Mouse (Mus musculus) kidney, adult 8-10 months (tissue): ENCODE results near the gene Anxa8.

Experiments
- DNase-seq, 2 experiments: peaks; one replicate each; pipeline ENCODE4 v3.0.0; 2022

Gene Anxa8

DNA sequence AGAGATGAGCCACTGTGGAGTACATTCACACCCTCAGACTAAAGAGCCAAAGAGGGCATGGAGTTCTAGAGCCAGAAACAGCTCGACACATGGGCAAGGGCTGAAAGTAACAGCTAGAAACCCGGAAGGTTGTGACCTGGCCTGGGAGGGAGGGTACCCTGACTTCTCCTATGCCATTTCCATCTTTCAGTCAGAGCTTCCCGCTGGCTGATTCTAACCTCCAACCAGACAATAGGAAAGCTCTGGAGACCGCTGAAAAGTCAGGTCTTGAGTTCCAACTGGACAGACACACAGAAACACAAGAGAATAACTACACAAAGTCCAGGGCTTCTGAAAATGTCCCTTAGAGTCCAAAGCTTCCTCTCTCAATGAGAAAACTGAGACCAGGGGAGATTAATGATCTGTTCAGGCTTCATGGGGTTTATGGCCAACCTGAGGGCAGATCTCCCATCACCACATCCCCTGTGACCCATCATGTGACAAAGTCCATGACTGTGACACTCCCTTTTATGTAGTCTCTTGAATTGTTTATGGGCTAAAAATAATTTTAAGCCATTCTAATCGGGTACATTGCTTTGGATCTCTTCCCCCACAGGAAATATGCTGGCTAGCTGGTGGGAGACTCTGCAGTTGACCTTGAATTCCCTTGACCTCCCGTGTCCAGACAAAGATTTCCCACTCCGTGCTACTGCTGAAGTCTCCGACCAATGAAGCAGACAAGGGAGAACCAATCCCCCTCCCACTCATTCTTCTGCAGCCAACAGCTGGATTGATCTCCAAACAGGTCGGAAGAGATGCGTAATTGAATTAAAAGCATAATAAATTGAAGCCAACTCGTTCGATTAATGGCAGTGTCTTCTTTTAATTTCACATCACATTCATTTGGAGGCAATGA, 34.5 kb downstream of the Anxa8 start:
- no peak for DNase-seq

DNA sequence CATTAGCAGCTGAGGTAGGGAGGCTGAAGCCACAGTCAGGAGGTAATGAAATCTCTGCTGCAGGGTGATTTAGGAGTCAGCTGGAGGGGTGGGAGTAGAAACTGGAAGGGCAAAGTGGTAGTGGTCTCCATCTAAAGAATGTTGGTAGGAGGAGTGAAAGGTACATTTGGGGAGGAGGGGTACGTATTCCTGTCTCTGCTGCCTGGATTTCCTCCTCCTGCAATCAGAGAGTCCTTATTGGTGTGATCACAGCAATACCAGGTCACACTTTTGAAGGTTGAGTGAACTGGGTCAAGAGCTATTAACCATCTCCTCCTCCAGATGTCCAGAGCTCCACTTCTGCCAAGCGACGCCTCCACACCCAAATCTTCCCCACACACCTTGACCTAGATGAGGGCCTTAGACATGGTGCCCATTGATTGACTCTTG, 35.2 kb downstream of the Anxa8 start:
- no peak for DNase-seq

DNA sequence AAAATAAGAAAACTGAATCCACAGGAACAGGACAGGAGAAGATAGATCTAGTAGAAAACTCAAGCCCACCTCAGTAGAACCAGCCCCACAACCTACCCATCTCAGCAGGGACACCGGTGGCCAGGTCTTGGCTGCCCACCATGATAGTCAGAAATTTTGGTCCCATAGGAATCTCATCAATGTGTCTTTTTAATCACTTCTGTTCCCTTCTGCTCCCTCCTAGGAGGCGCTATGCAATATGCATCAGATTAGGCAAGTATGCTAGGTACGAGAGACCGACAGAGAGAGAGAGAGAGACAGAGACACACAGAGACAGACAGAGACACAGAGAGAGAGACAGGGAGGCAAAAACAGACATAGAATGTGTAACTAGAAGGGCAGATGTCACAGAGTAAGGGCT, 35.9 kb downstream of the Anxa8 start:
- no peak for DNase-seq

DNA sequence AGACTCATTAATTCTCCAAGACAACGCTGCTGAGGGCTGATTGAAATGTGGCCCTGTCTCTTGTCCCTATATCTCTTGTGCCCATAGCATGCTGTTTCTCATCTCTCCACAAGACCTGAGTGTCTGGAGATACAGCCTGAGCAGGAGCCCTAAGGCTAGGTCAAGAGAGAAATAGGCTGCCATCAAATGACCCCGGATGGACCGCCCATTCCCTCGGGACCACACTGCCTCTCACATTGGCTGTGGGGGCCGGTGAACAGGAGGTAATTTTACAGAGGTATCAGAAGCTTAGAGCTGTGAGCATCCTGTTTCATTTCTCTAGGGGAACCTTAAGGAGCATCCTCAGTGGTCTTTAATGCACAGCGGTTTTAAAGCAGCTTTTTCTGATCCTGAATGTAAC, 45.4 kb downstream of the Anxa8 start:
- DNase-seq, result no peak

DNA sequence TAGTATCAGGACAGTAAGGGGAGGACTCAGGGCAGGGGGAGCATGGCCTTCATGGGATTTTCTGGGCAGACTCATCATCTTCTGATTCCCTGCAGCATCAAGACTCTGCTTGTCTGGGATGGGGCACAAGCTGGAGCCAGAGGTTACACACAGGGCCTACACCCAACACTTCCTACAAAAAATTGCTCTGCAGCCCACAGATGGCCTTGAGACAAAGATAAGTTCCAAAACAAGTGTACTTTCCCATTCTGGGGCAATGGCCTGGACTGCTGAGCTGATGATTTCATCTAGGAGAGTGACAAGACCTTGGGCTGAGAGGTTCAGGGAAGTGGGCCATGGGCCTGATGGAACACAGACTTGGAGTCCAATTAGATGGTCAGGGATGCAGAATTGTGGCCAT, 49.6 kb downstream of the Anxa8 start:
- DNase-seq, result no peak

DNA sequence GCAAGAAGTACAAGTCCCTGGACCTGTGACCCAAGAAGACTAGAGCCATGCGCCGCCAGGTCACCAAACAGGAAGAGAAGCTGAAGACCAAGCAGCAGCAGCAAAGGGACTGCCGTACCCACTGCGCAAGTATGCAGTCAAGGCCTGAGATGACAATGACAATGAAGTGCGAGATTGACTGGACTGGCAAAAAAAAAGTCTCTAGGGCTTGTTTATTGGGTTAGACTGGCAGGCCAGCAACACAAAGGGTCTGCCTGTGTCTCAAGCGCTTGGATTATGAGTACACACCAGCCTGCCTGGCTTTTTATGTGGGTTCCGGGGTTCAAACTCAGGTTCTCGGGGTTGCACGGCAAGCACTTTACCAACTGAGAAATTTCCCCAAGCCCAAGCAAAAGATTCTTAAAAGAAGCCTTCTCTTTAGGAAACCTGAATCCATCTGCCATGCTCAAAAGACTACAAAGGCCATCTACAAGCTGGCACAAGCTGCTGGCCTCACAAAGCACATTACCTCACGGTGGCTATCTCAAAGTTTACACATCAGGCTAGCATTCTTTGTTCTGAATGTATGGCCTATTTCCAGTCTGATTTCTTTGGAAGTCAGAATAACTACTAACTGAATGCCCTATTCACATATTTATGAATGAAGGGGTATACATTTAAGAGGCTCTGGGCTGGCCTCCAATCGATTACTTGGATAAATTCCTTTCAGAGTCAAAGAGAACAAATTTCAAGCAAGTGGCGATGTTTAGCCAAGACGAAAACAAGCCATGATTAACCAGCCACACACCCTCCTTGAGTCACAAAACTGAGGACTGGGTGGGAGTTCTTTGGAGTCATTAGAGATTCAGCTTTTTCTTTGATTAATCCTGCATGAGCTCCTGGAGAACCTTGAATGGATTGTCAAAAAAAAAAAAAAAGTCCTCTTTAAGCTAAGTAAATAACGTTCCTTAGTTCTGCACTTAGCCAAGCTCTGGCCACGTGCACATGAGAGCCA, 54.2 kb downstream of the Anxa8 start:
- DNase-seq, result no peak

DNA sequence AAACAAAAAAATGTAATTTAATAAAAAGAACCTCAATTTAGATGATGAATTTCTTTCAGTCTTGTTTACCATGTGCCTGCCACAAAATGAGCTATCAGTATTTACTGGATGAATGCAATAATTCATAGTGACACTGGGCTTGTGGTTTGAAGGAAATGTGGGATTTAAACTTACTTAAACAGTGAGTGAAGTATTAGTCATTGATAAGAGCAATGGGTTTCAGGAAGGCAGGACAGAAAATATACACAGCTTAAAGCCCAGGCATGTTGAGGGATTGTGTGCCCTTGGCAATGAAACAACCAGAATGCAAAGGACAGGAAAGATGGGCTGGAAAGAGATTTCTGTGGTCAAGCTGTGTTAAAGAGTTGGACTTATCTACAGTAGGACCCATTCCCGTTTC, 56.5 kb downstream of the Anxa8 start:
- no peak for DNase-seq

DNA sequence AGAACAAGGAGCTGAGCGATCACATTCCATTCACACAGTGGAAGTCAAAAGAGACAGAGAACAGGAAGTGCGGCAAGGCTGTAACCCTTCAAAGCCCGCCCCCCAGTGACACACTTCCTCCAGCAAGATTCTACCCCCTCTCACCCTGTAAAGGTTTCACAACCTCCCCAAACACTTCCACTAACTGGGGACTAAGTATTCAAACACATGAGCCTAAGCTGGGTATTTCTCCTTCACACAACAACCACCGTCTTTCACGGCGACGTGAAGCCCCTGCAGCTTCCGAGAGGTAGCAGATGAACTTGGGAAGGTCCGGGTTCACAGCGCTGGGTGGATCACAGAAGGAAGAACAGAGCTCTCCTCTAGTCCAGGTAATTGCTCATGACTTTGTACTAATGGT, 57.1 kb downstream of the Anxa8 start:
- DNase-seq, result no peak
